Mouse (Mus musculus): Measurements from ENCODE around the gene Nudc. TPM values are rescaled to one million over a fixed set of nuclear protein-coding genes. Genes with fewer than 3 reads are reported as not detected.

The Nudc gene
- polyA plus RNA-seq, 1 experiment, result 267 TPM

DNA sequence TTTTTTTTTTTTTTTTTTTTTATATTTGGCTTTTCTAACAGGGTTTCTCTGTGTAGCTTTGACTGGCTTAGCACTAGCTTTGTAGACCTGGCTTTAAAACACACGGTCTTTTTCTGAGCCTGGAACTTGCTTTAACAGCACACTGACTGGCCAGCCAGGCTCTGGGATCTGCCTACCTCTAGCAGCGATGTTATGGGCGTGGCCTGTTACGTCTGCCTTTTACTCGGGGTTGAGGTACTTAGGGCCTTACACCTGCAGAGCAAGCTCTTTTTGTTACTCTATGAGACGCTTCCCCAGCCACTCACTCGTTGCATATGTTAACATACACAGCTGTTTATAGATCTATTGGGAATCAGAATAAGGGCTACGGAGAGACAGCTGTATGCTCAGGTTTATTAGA lies 21.5 kb upstream of the Nudc start:
- H3K79me2 ChIP-seq (ENCODE audit: control insufficient read depth, insufficient read depth), result no peaks in the 10 kb centered on the region
- H3K4me3 ChIP-seq (ENCODE audit: insufficient read depth, poor library complexity, severe bottlenecking), result no peak overlapping the region
- no peaks in the 10 kb centered on the region for H3K79me3 ChIP-seq (ENCODE audit: low read depth)
- H3ac ChIP-seq (ENCODE audit: control insufficient read depth, insufficient read length, low read depth), result no peak overlapping the region
- TF ChIP-seq FOSL1 (IDR thresholded peaks at IDR 0.05; ENCODE audit: insufficient read depth, low read length, poor library complexity, severe bottlenecking) (no peak), CEBPB (IDR thresholded peaks at IDR 0.05; ENCODE audit: low read depth) (no peak), USF1 (IDR thresholded peaks at IDR 0.05; ENCODE audit: low read depth) (no peak), MAX (IDR thresholded peaks at IDR 0.05) (no peak), MYOG (IDR thresholded peaks at IDR 0.05; ENCODE audit: control insufficient read depth, extremely low read depth, insufficient read length) (no peak), MYOD1 (IDR thresholded peaks at IDR 0.05; ENCODE audit: control insufficient read depth, insufficient read length, low read depth) (no peak), CTCF (IDR thresholded peaks at IDR 0.05; ENCODE audit: control insufficient read depth, insufficient read depth, insufficient read length) (no peak)
- H3K36me3 ChIP-seq (ENCODE audit: control insufficient read depth, insufficient read depth), result no peaks in the 10 kb centered on the region
- H3K27me3 ChIP-seq (ENCODE audit: control insufficient read depth, insufficient read depth, insufficient read length), result no peaks in the 10 kb centered on the region

DNA sequence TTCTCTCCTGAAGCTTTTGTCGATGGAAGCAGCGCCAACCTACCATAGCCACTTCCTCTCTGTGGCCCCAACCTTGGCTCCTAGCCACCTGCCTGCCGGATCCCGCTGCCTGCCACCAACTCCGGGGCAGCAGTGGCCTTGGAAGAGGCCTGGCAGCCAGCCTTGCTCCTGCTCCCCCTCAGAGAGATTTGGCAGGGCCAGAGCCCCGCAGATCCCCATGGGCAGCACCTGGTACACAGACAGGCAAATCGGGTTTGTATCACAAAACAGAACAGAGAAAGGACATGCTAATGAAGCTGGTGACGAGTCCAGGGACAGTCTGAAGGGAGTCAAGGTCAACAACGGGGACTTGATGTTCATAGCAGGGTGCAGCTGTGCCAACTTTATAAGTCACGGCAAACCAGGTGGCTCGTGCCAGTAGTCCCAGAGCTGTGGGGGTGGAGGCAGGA lies 17.4 kb upstream of the Nudc start:
- Histone ChIP-seq H3K27me3 (ENCODE audit: control insufficient read depth, insufficient read depth, insufficient read length) (peaks cover 11% of the 10 kb centered on the region), H3K79me3 (ENCODE audit: low read depth) (no peaks in the 10 kb centered on the region), H3ac (ENCODE audit: control insufficient read depth, insufficient read length, low read depth) (no peak overlapping the region), H3K4me3 (ENCODE audit: insufficient read depth, poor library complexity, severe bottlenecking) (no peak overlapping the region), H3K36me3 (ENCODE audit: control insufficient read depth, insufficient read depth) (no peaks in the 10 kb centered on the region), H3K79me2 (ENCODE audit: control insufficient read depth, insufficient read depth) (no peaks in the 10 kb centered on the region)
- TF ChIP-seq CTCF (IDR thresholded peaks at IDR 0.05; ENCODE audit: control insufficient read depth, insufficient read depth, insufficient read length) (no peak), MAX (IDR thresholded peaks at IDR 0.05) (no peak), USF1 (IDR thresholded peaks at IDR 0.05; ENCODE audit: low read depth) (no peak), CEBPB (IDR thresholded peaks at IDR 0.05; ENCODE audit: low read depth) (no peak), MYOD1 (IDR thresholded peaks at IDR 0.05; ENCODE audit: control insufficient read depth, insufficient read length, low read depth) (no peak), MYOG (IDR thresholded peaks at IDR 0.05; ENCODE audit: control insufficient read depth, extremely low read depth, insufficient read length) (no peak), FOSL1 (IDR thresholded peaks at IDR 0.05; ENCODE audit: insufficient read depth, low read length, poor library complexity, severe bottlenecking) (no peak)

DNA sequence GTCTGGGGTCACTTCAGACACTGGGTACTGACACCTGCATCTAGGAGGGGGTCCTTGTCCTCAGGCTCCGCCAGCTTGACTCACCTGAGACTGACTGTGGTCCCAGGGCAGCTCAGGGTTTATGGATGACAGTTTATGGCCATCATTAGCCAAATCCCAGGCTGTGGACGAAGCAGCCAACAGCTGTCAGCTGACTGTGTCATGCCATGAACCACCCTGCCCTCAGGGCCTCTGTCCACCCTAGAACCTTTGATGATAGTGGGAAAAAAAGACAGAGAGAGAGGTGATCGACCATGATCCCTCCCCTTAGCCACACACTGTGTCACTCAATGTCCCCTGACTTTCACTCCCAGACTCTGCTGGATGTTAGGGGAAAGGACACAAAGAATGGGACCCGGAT lies 15.8 kb upstream of the Nudc start:
- no peak overlapping the region for H3ac ChIP-seq (ENCODE audit: control insufficient read depth, insufficient read length, low read depth)
- H3K79me2 ChIP-seq (ENCODE audit: control insufficient read depth, insufficient read depth), result no peaks in the 10 kb centered on the region

DNA sequence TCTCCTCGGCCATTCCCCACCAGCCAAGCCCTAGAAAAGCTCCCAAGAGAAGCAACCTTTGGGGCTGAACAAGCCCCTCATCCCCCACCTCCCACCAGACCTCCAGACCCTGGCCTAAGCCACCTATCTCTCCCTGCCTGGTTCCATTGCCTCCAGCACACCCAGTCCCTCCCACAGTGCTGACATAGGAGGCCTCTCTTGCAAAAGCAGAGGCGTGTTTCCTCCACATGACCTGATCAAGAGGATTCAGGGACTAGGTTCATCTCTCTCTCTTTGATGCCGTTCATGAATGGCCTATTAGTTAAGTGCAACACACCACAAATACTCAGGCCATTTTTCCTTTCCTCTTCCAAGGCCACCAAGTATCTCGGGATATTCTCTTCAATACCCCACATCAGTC lies 14.1 kb upstream of the Nudc start:
- H3K79me2 ChIP-seq (ENCODE audit: control insufficient read depth, insufficient read depth), result no peaks in the 10 kb centered on the region
- H3K4me3 ChIP-seq (ENCODE audit: insufficient read depth, poor library complexity, severe bottlenecking), result no peak overlapping the region
- H3ac ChIP-seq (ENCODE audit: control insufficient read depth, insufficient read length, low read depth), result no peak overlapping the region
- H3K36me3 ChIP-seq (ENCODE audit: control insufficient read depth, insufficient read depth), result no peaks in the 10 kb centered on the region
- no peaks in the 10 kb centered on the region for H3K79me3 ChIP-seq (ENCODE audit: low read depth)
- peaks cover 40% of the 10 kb centered on the region for H3K27me3 ChIP-seq (ENCODE audit: control insufficient read depth, insufficient read depth, insufficient read length)
- TF ChIP-seq MAX (IDR thresholded peaks at IDR 0.05) (no peak), CEBPB (IDR thresholded peaks at IDR 0.05; ENCODE audit: low read depth) (no peak), MYOG (IDR thresholded peaks at IDR 0.05; ENCODE audit: control insufficient read depth, extremely low read depth, insufficient read length) (no peak), FOSL1 (IDR thresholded peaks at IDR 0.05; ENCODE audit: insufficient read depth, low read length, poor library complexity, severe bottlenecking) (no peak), CTCF (IDR thresholded peaks at IDR 0.05; ENCODE audit: control insufficient read depth, insufficient read depth, insufficient read length) (no peak), USF1 (IDR thresholded peaks at IDR 0.05; ENCODE audit: low read depth) (no peak), MYOD1 (IDR thresholded peaks at IDR 0.05; ENCODE audit: control insufficient read depth, insufficient read length, low read depth) (no peak)

More for the DNA sequence above, 15.8 kb upstream of the Nudc start:
- Histone ChIP-seq H3K79me3 (ENCODE audit: low read depth) (no peaks in the 10 kb centered on the region), H3K4me3 (ENCODE audit: insufficient read depth, poor library complexity, severe bottlenecking) (no peak overlapping the region), H3K36me3 (ENCODE audit: control insufficient read depth, insufficient read depth) (no peaks in the 10 kb centered on the region), H3K27me3 (ENCODE audit: control insufficient read depth, insufficient read depth, insufficient read length) (peaks cover 26% of the 10 kb centered on the region)
- TF ChIP-seq CEBPB (IDR thresholded peaks at IDR 0.05; ENCODE audit: low read depth) (no peak), MYOD1 (IDR thresholded peaks at IDR 0.05; ENCODE audit: control insufficient read depth, insufficient read length, low read depth) (no peak), USF1 (IDR thresholded peaks at IDR 0.05; ENCODE audit: low read depth) (no peak), FOSL1 (IDR thresholded peaks at IDR 0.05; ENCODE audit: insufficient read depth, low read length, poor library complexity, severe bottlenecking) (no peak), CTCF (IDR thresholded peaks at IDR 0.05; ENCODE audit: control insufficient read depth, insufficient read depth, insufficient read length) (no peak), MAX (IDR thresholded peaks at IDR 0.05) (no peak), MYOG (IDR thresholded peaks at IDR 0.05; ENCODE audit: control insufficient read depth, extremely low read depth, insufficient read length) (no peak)

DNA sequence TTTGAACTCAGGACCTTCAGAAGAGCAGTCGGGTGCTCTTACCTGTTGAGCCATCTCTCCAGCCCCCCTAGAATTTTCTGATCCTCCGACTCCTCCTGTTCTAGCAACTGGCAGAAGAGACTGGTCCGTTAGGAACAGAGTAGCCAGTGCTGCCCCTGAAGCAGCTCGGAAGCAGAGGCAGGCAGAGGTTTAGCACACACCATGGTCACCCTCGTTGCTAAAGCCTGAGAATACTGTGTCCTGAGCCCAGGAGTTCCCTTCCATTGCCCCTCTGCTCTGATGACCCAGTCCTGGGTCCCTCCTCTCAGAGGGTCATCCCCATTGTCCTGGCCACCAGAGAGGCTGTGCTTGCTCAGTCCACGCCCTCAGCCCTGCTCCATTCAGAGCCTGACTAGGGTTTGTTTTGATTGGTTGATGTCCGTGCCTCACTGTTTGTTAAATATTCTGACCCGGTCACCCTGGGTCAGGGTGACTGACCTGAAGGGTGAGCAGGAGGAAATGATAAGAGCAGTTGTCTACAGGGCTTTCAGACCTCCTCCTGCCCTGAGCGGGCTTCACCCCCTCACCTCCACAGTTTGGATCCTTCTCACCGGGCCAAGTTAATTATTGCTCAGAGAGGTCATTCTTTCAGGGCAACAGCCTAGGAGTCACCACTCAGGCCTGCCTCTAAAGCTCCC lies 11.4 kb upstream of the Nudc start:
- TF ChIP-seq MYOG (IDR thresholded peaks at IDR 0.05; ENCODE audit: control insufficient read depth, extremely low read depth, insufficient read length) (no peak), CTCF (IDR thresholded peaks at IDR 0.05; ENCODE audit: control insufficient read depth, insufficient read depth, insufficient read length) (no peak), MYOD1 (IDR thresholded peaks at IDR 0.05; ENCODE audit: control insufficient read depth, insufficient read length, low read depth) (no peak), USF1 (IDR thresholded peaks at IDR 0.05; ENCODE audit: low read depth) (no peak), FOSL1 (IDR thresholded peaks at IDR 0.05; ENCODE audit: insufficient read depth, low read length, poor library complexity, severe bottlenecking) (no peak), CEBPB (IDR thresholded peaks at IDR 0.05; ENCODE audit: low read depth) (no peak), MAX (IDR thresholded peaks at IDR 0.05) (no peak)
- Histone ChIP-seq H3K79me3 (ENCODE audit: low read depth) (no peaks in the 10 kb centered on the region), H3K36me3 (ENCODE audit: control insufficient read depth, insufficient read depth) (no peaks in the 10 kb centered on the region), H3ac (ENCODE audit: control insufficient read depth, insufficient read length, low read depth) (no peak overlapping the region), H3K4me3 (ENCODE audit: insufficient read depth, poor library complexity, severe bottlenecking) (no peak overlapping the region), H3K79me2 (ENCODE audit: control insufficient read depth, insufficient read depth) (no peaks in the 10 kb centered on the region), H3K27me3 (ENCODE audit: control insufficient read depth, insufficient read depth, insufficient read length) (peaks cover 64% of the 10 kb centered on the region)

Data from C2C12 (cell line).